Mouse (Mus musculus): ENCODE data around the gene Lins1.

Lins1 gene

DNA sequence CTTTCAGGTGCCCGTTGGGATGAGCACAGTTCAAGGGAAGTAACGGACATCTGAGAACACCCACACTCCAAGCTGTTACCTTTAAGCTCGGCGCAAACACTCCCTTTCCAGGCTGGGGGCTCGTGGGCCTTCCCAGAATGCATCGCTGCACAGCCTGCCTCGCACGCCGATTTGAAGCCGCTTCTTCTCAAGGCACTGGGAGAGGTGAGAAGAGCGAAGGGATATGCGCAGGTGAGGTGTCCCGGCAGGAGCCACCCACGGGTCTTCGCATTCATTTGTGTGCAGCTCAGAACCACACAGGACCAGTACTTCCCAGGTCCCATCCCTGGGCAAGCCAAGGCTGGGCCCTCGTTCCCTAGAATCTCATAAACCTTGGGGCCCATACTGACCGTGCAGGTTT lies 43.7 kb downstream of the Lins1 start:
- DNase-seq (ENCODE audit: extremely low spot score): no peak

DNA sequence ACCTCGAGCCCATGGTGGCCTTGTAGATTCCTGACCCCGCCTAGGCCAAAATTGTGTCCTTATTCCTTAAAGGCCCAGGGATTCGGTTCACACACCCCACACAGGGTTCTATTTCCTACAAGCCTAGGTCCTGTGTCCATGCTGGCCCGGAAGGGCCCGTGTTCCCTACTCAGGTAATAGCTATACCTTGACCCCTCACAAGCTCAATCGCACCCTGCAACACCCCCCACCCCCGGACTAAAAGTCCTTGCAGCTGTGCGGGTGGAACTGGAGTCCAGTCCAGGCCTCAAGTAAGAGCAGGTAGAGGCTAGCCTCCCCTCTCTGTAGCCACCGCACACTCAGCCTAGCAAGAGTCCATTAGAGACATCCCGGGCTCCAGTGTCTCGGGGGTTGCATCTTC lies 44.2 kb downstream of the Lins1 start:
- DNase-seq (ENCODE audit: extremely low spot score): no peak

- DNase-seq (ENCODE audit: extremely low spot score): no peak
Observed at GRCm38 (mm10) chr7:66734466-66734865, 44.8 kb downstream of the Lins1 start.

DNA sequence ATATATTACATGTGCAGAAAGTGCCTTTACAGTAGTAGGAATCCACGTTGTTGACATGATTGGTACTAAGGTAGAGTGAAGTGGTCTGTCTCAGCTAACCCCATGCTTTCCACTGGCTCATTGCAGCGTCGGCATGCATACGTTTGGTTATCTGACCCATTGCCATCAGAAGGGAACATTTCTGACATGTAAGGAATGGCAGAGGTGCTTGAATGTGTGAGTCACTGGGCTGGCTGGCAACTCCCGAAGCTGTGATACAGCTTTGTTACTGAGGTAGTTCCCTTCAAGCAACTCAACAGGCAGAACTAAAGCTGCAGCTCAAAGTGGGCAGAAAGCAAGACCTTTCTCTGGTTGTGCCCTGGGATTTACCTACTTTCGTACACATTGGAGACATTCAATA lies 45.3 kb downstream of the Lins1 start:
- no peak for DNase-seq (ENCODE audit: extremely low spot score)

DNA sequence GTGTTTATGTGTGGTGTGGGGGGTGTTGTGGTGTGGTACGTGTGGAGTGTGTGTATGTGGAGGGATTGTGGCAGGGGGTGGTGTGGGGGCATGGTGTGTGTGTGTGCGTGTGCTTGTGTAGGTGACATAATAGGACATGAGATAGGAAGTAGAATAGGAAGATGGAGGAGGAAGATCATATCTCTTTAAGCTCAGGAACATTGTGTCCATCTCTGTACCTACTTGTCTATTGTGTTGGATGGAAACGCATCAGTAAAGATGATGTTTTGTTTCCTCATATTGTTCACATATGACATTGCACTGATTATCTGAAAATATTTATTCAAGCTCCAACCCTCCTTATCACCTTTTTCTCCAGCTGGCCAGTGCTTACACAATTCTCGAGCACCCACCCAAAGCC lies 47.7 kb downstream of the Lins1 start:
- DNase-seq (ENCODE audit: extremely low spot score): no peak

DNA sequence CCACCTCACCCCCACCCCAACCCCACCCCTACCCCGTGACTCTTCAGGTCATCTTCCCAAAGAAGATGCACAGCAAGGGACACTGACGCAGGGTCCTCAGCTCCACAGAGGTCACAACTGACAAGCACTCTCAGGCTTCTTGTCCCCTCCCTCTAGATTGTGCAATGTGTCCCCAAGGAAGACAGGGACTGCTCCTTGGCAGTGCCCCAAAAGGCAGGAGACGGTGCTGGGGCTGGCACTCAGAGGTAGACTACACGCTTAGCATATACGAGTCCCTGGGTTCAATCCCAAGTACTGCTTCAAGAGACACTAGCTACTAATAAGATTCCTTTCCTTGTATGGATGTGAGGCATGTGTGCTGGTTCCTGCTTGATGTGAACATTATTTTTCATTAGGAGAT lies 51.3 kb downstream of the Lins1 start:
- DNase-seq (ENCODE audit: extremely low spot score): no peak

DNA sequence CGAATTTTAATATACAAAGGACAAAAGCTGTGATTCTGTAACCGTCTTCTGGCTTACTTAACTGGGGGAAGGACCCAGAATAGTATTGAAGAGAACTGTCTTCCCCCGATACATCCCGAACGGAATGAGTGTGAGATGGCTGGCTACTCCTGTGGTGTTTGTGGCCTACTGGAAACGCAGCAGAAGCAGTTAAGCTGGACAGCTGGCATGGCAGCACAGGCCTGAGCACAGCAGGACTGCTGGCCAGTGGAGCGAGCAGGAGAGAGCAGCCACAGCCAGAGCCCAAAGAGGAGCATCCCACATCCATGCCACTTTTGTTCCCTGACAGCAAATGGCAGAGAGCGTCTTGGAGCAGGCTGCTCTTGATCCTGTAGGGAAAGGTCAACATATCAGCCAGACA lies 51.7 kb downstream of the Lins1 start:
- DNase-seq (ENCODE audit: extremely low spot score): no peak

- no peak for DNase-seq (ENCODE audit: extremely low spot score)
Observed at GRCm38 (mm10) chr7:66743377-66743781, 53.7 kb downstream of the Lins1 start, which contains the start of gene Cers3. Gene Cers3, plus strand, starts transcription at chr7:66743504.

GRCm38 (mm10) chr7:66746972-66747371 lies 57.3 kb downstream of the Lins1 start:
- no peak for DNase-seq (ENCODE audit: extremely low spot score)

GRCm38 (mm10) chr7:66749998-66750397 lies 60.3 kb downstream of the Lins1 start:
- DNase-seq (ENCODE audit: extremely low spot score): no peak

DNA sequence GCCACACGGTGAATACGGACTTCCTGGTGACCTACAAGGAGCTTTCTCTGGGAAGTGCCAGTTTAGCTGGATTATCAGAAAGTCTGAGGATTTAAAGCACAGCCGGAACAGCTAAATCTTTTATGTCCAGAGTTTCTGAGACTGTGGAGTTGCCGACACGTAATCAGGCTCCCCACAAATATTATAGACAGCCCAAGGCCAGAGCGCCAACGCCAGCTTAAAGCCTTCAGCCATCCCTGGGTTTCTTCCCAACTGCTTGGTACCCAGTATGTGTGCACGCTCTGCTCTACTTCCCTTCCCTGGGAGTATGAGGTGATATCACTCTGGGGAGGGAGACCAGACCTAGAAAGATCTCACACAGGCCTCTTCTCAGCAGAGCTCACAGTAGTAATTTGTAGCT lies 64.1 kb downstream of the Lins1 start:
- no peak for DNase-seq (ENCODE audit: extremely low spot score)

- DNase-seq (ENCODE audit: extremely low spot score): no peak
Observed at GRCm38 (mm10) chr7:66755611-66756010, 65.9 kb downstream of the Lins1 start.
